Mouse (Mus musculus) forebrain, embryonic 11.5 days (tissue): ENCODE data around the gene Mindy3. TPM values are rescaled to one million over a fixed set of nuclear protein-coding genes. Genes with fewer than 3 reads are reported as not detected.

Experiments used
- ATAC-seq: fragments of 200-750 bp; cut with Nextera tagmentation; replicated peaks from 2 replicates; pipeline ENCODE4 v1.8.0; 2017; ENCODE audit warnings: moderate TSS enrichment; ENCODE audit not compliant: low FRiP score
- DNase-seq: peaks from one replicate; pipeline ENCODE4 v3.0.0-alpha.2; 2017; ENCODE audit warnings: low spot score
- H3K27ac ChIP-seq: fragments of 300-500 bp; sonication (generic); 2 replicates; pipeline ENCODE4 v1.5.1; 2014; ENCODE audit warnings: low read depth, low read length
- H3K27me3 ChIP-seq: fragments of 300-500 bp; sonication (generic); 2 replicates; pipeline ENCODE4 v1.6.1; 2014; ENCODE audit warnings: mild to moderate bottlenecking, low read length, mixed read lengths; ENCODE audit not compliant: control insufficient read depth, insufficient read depth
- H3K36me3 ChIP-seq: fragments of 300-500 bp; sonication (generic); 2 replicates; pipeline ENCODE4 v1.6.1; 2014; ENCODE audit warnings: mild to moderate bottlenecking, low read length, moderate library complexity, mixed read lengths; ENCODE audit not compliant: control insufficient read depth, insufficient read depth
- H3K4me1 ChIP-seq: fragments of 300-500 bp; sonication (generic); replicated peaks from 2 replicates; pipeline ENCODE4 v1.6.1; 2014; ENCODE audit warnings: low read length, mixed read lengths; ENCODE audit not compliant: control insufficient read depth, insufficient read depth
- H3K4me2 ChIP-seq: fragments of 300-500 bp; sonication (generic); 2 replicates; pipeline ENCODE4 v1.6.1; 2014; ENCODE audit warnings: low read depth, mild to moderate bottlenecking, low read length, moderate library complexity, mixed read lengths; ENCODE audit not compliant: severe bottlenecking
- H3K4me3 ChIP-seq: fragments of 300-500 bp; sonication (generic); 2 replicates; pipeline ENCODE4 v1.5.1; 2014; ENCODE audit warnings: low read depth, low read length
- H3K9ac ChIP-seq: fragments of 300-500 bp; sonication (generic); 2 replicates; pipeline ENCODE4 v1.6.1; 2014; ENCODE audit warnings: low read length
- H3K9me3 ChIP-seq: fragments of 300-500 bp; sonication (generic); 2 replicates; pipeline ENCODE4 v1.6.1; 2016; ENCODE audit warnings: low read length, mixed read lengths; ENCODE audit not compliant: control insufficient read depth
- WGBS: fragments of 180-500 bp; shearing (Covaris S2); extraction: QIAGEN DNeasy Blood & Tissue Kit; methylation state at CpG from one replicate; pipeline ENCODE4 v1.1.7; 2014; 5-methylcytosine and 5-hydroxymethylcytosine counted together
- polyA plus RNA-seq: library from polyadenylated mRNA; unstranded; fragments of >200 nt; fragmentation: Nextera tagmentation; extraction: Ambion mirVana; gene quantifications from 2 replicates; pipeline ENCODE4 v1.2.1, GENCODE M21; 2014

Mindy3 gene
- polyA plus RNA-seq, 1 experiment from 2014 or later = 40.5 TPM

- no peak overlapping the region for H3K27ac ChIP-seq
- H3K4me2 ChIP-seq = no peak overlapping the region
- no peaks in the 10 kb centered on the region for H3K27me3 ChIP-seq
- no peak for ATAC-seq
- no peaks in the 10 kb centered on the region for H3K36me3 ChIP-seq
- H3K9ac ChIP-seq = no peak overlapping the region
- no peaks in the 10 kb centered on the region for H3K4me1 ChIP-seq
- WGBS = 88% methylated on average over 1 of the region's 1 CpGs
- DNase-seq = no peak
- H3K4me3 ChIP-seq = no peak overlapping the region
- no peaks in the 10 kb centered on the region for H3K9me3 ChIP-seq
These were observed 34.9 kb downstream of the Mindy3 start for GRCm38 (mm10) chr2:12384389-12384788.

GRCm38 (mm10) chr2:12382650-12383049 is 36.6 kb downstream of the Mindy3 start:
- WGBS = 82% methylated on average over 4 of the region's 4 CpGs
- ATAC-seq = no peak

GRCm38 (mm10) chr2:12380233-12380632 is 39.0 kb downstream of the Mindy3 start:
- Histone ChIP-seq H3K9me3 (no peaks in the 10 kb centered on the region), H3K4me1 (0 out of 2 replicates have a peak, but pooled peaks cover 1% of the 10 kb centered on the region), H3K36me3 (no peaks in the 10 kb centered on the region), H3K4me2 (no peak overlapping the region), H3K27ac (no peak overlapping the region), H3K27me3 (no peaks in the 10 kb centered on the region), H3K4me3 (no peak overlapping the region), H3K9ac (no peak overlapping the region)
- 70% methylated on average over 2 of the region's 2 CpGs for WGBS
- DNase-seq (no peak), ATAC-seq (no peak)

More at GRCm38 (mm10) chr2:12382650-12383049, 36.6 kb downstream of the Mindy3 start:
- H3K36me3 ChIP-seq = no peaks in the 10 kb centered on the region
- no peak for DNase-seq
- no peak overlapping the region for H3K4me3 ChIP-seq
- no peak overlapping the region for H3K27ac ChIP-seq
- H3K9me3 ChIP-seq = no peaks in the 10 kb centered on the region
- H3K27me3 ChIP-seq = no peaks in the 10 kb centered on the region
- H3K9ac ChIP-seq = no peak overlapping the region
- H3K4me1 ChIP-seq = no peaks in the 10 kb centered on the region
- H3K4me2 ChIP-seq = no peak overlapping the region

GRCm38 (mm10) chr2:12378591-12378990 is 40.7 kb downstream of the Mindy3 start:
- Histone ChIP-seq H3K27me3 (no peaks in the 10 kb centered on the region), H3K9me3 (no peaks in the 10 kb centered on the region), H3K36me3 (no peaks in the 10 kb centered on the region), H3K27ac (no peak overlapping the region), H3K4me2 (no peak overlapping the region), H3K4me3 (no peak overlapping the region), H3K4me1 (0 out of 2 replicates have a peak, but pooled peaks cover 1% of the 10 kb centered on the region), H3K9ac (no peak overlapping the region)
- WGBS = 94% methylated on average over 5 of the region's 5 CpGs
- no peak for ATAC-seq
- no peak for DNase-seq

- peak; percentile 73 for ATAC-seq
- Histone ChIP-seq H3K4me2 (no peak overlapping the region), H3K9ac (no peak overlapping the region)
These were observed 42.2 kb downstream of the Mindy3 start for GRCm38 (mm10) chr2:12377024-12377423.

GRCm38 (mm10) chr2:12372883-12373282 is 46.4 kb downstream of the Mindy3 start:
- Histone ChIP-seq H3K9ac (no peak overlapping the region), H3K4me3 (no peak overlapping the region), H3K4me2 (no peak overlapping the region), H3K9me3 (no peaks in the 10 kb centered on the region), H3K27ac (no peak overlapping the region), H3K36me3 (no peaks in the 10 kb centered on the region), H3K27me3 (no peaks in the 10 kb centered on the region), H3K4me1 (0 out of 2 replicates have a peak, but pooled peaks cover 1% of the 10 kb centered on the region)
- 82% methylated on average over 2 of the region's 2 CpGs for WGBS
- no peak for ATAC-seq
- no peak for DNase-seq

More at GRCm38 (mm10) chr2:12377024-12377423, 42.2 kb downstream of the Mindy3 start:
- 21% methylated on average over 1 of the region's 1 CpGs for WGBS
- DNase-seq = no peak
- Histone ChIP-seq H3K9me3 (no peaks in the 10 kb centered on the region), H3K27ac (no peak overlapping the region), H3K4me3 (no peak overlapping the region), H3K4me1 (0 out of 2 replicates have a peak, but pooled peaks cover 1% of the 10 kb centered on the region), H3K36me3 (no peaks in the 10 kb centered on the region), H3K27me3 (no peaks in the 10 kb centered on the region)

GRCm38 (mm10) chr2:12371401-12371800 is 47.9 kb downstream of the Mindy3 start:
- ATAC-seq (no peak), DNase-seq (no peak)
- no peak overlapping the region for H3K4me2 ChIP-seq
- H3K9ac ChIP-seq = no peak overlapping the region
- H3K4me3 ChIP-seq = no peak overlapping the region
- 96% methylated on average over 4 of the region's 4 CpGs for WGBS
- no peaks in the 10 kb centered on the region for H3K9me3 ChIP-seq
- H3K36me3 ChIP-seq = no peaks in the 10 kb centered on the region
- no peak overlapping the region for H3K27ac ChIP-seq
- no peaks in the 10 kb centered on the region for H3K4me1 ChIP-seq
- no peaks in the 10 kb centered on the region for H3K27me3 ChIP-seq

GRCm38 (mm10) chr2:12368451-12368850 is 50.8 kb downstream of the Mindy3 start:
- WGBS = 79% methylated on average over 2 of the region's 2 CpGs
- Histone ChIP-seq H3K27me3 (no peaks in the 10 kb centered on the region), H3K4me1 (no peaks in the 10 kb centered on the region), H3K27ac (no peak overlapping the region), H3K9ac (no peak overlapping the region), H3K4me3 (no peak overlapping the region), H3K4me2 (no peak overlapping the region), H3K36me3 (no peaks in the 10 kb centered on the region), H3K9me3 (no peaks in the 10 kb centered on the region)
- DNase-seq (no peak), ATAC-seq (no peak)

GRCm38 (mm10) chr2:12368016-12368415 is 51.3 kb downstream of the Mindy3 start:
- Histone ChIP-seq H3K4me1 (no peaks in the 10 kb centered on the region), H3K4me3 (no peak overlapping the region), H3K9ac (no peak overlapping the region), H3K27ac (no peak overlapping the region), H3K36me3 (no peaks in the 10 kb centered on the region), H3K9me3 (no peaks in the 10 kb centered on the region), H3K27me3 (no peaks in the 10 kb centered on the region), H3K4me2 (no peak overlapping the region)
- 92% methylated on average over 1 of the region's 1 CpGs for WGBS
- DNase-seq (no peak), ATAC-seq (no peak)
